Mouse (Mus musculus): ENCODE measurements around the gene Ppp1cc.

DNA sequence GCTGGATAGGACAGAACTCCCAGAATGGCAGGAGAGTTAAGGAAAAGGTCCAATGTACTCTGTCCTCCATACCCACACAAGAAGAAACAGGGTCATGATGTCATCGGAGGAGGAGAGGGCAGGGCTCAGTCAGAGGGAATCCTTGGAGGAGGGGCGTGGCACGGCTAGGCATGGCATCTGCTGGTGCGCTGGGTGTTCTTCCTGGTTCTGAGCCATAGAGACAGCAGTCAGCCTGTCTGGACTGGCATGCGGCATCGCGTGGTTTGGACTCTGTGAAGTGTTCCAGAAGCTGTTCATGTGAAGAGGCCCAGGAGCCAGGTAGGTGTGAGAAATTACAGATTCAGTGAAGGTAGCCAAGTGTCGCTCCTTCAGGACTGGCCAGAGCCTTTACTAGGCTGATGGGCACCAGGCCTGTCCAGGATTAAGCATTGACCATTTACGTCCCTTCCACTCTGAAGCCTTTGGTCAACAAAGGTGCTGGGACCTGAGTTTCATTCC is 42.8 kb upstream of the Ppp1cc start:
- TF ChIP-seq CTCF (conservative IDR thresholded peaks at IDR 0.05; ENCODE audit: low read length) (no peak), POU5F1 (IDR thresholded peaks at IDR 0.05; ENCODE audit: borderline replicate concordance, low read length) (no peak), NANOG (IDR thresholded peaks at IDR 0.05; ENCODE audit: borderline replicate concordance, low read length) (no peak)

Measured in E14TG2a.4 (cell line).